Mouse (Mus musculus): ENCODE data around the gene Amhr2. TPM values are rescaled to one million over a fixed set of nuclear protein-coding genes. Genes with fewer than 3 reads are reported as not detected.
A peak's percentile ranks its signal among the peaks of the same experiment; 100 is the strongest.

Amhr2 gene
- polyA plus RNA-seq, 1 experiment from 2014 or later: 0.37 TPM

DNA sequence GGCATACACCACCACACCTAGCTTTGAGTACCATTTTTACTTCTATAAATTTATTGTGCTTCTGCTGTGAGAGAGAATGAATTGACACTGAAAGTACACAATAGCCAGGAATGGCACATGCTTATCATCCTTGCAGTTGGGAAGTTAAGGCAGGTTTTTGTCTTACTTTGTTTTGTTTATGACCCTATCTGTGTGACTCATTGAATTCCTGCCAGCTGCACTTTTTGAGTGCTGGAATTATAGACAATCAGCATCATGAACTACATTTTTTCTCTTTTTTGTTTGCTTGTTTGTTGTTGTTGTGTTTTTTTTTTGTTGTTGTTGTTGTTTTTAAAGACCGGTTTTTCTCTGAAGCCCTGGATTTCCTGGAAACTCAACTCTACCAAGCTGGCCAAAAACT lies 24.2 kb upstream of the Amhr2 start:
- Histone ChIP-seq H3K36me3 (ENCODE audit: control insufficient read depth, insufficient read depth, low read length) (peaks cover 3% of the 10 kb centered on the region; the same call in 1 of the 2 replicates), H3K27me3 (ENCODE audit: control insufficient read depth, insufficient read depth, low read length) (no peaks in the 10 kb centered on the region), H3K27ac (ENCODE audit: low read depth, low read length) (no peak overlapping the region), H3K4me2 (no peak overlapping the region), H3K9me3 (ENCODE audit: control insufficient read depth, low read length) (no peaks in the 10 kb centered on the region), H3K4me1 (ENCODE audit: control insufficient read depth, insufficient read depth, low read length) (no peaks in the 10 kb centered on the region), H3K4me3 (ENCODE audit: low read depth, low read length) (no peak overlapping the region), H3K9ac (ENCODE audit: low read length) (no peak overlapping the region)
- 70% methylated on average over 1 of the region's 1 CpGs for WGBS
- DNase-seq (ENCODE audit: low spot score, missing footprints) (no peak), ATAC-seq (ENCODE audit: low FRiP score) (no peak)

GRCm38 (mm10) chr15:102421437-102421836 lies 23.7 kb upstream of the Amhr2 start:
- H3K4me3 ChIP-seq (ENCODE audit: low read depth, low read length): no peak overlapping the region
- H3K4me2 ChIP-seq: no peak overlapping the region
- H3K9ac ChIP-seq (ENCODE audit: low read length): no peak overlapping the region
- peaks cover 3% of the 10 kb centered on the region; the same call in 1 of the 2 replicates for H3K36me3 ChIP-seq (ENCODE audit: control insufficient read depth, insufficient read depth, low read length)
- peak; percentile 90 for DNase-seq (ENCODE audit: low spot score, missing footprints)
- WGBS: 56% methylated on average over 3 of the region's 3 CpGs
- H3K9me3 ChIP-seq (ENCODE audit: control insufficient read depth, low read length): no peaks in the 10 kb centered on the region
- ATAC-seq (ENCODE audit: low FRiP score): no peak
- H3K4me1 ChIP-seq (ENCODE audit: control insufficient read depth, insufficient read depth, low read length): no peaks in the 10 kb centered on the region
- H3K27me3 ChIP-seq (ENCODE audit: control insufficient read depth, insufficient read depth, low read length): no peaks in the 10 kb centered on the region
- H3K27ac ChIP-seq (ENCODE audit: low read depth, low read length): no peak overlapping the region

DNA sequence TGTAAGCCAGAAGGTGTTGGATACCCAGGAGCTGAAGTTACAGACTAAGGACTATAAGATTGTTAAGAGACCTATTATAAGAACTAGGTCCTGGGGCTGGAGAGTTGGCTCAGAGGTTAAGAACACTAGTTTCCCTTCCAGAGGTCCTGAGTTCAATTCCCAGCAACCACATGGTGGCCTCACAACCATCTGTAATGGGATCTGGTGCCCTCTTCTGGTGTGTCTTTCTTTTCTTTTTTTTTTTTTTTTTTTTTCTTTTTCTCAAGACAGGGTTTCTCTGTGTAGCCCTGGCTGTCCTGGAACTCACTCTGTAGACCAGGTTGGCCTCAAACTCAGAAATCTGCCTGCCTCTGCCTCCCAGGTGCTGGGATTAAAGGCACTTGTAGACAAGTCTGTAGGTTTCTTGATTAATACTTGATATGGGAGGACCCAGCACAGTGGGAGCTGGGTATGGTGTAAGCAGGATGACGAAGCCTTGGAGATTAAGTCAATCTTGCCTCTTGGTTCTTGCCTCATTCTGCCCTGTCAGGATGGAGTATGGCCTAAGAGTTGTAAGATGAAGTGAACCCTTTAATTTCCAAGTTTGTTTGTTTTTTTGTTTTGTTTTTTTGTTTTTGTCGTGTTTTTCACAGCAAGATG lies 21.4 kb upstream of the Amhr2 start:
- Histone ChIP-seq H3K9me3 (ENCODE audit: control insufficient read depth, low read length) (no peaks in the 10 kb centered on the region), H3K27me3 (ENCODE audit: control insufficient read depth, insufficient read depth, low read length) (no peaks in the 10 kb centered on the region), H3K4me3 (ENCODE audit: low read depth, low read length) (no peak overlapping the region), H3K4me2 (no peak overlapping the region), H3K9ac (ENCODE audit: low read length) (no peak overlapping the region), H3K36me3 (ENCODE audit: control insufficient read depth, insufficient read depth, low read length) (peaks cover 12% of the 10 kb centered on the region), H3K27ac (ENCODE audit: low read depth, low read length) (no peak overlapping the region), H3K4me1 (ENCODE audit: control insufficient read depth, insufficient read depth, low read length) (no peaks in the 10 kb centered on the region)
- ATAC-seq (ENCODE audit: low FRiP score) (no peak), DNase-seq (ENCODE audit: low spot score, missing footprints) (no peak)
- 93% methylated on average over 2 of the region's 2 CpGs for WGBS

DNA sequence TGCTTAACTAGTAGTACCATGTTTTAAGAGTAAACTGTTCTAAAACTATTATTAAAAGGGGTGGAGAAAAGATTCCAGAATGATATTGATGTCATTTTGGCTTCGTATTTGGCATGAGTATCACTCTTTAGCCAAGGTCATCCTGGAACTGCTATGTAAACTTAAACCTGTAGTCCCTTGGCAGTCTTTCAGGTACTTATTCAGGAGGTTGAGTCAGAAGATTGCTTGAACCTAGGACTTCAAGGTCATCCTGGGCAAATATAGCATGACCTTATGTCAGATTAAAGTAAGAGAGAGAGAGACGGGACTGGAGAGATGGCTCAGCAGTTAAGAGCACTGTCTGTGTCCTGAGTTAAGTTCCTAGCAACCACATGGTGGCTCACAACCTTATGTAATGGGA lies 20.5 kb upstream of the Amhr2 start:
- no peak for DNase-seq (ENCODE audit: low spot score, missing footprints)
- Histone ChIP-seq H3K4me3 (ENCODE audit: low read depth, low read length) (no peak overlapping the region), H3K36me3 (ENCODE audit: control insufficient read depth, insufficient read depth, low read length) (peaks cover 16% of the 10 kb centered on the region), H3K4me1 (ENCODE audit: control insufficient read depth, insufficient read depth, low read length) (no peaks in the 10 kb centered on the region), H3K27ac (ENCODE audit: low read depth, low read length) (no peak overlapping the region), H3K27me3 (ENCODE audit: control insufficient read depth, insufficient read depth, low read length) (no peaks in the 10 kb centered on the region), H3K9ac (ENCODE audit: low read length) (no peak overlapping the region), H3K9me3 (ENCODE audit: control insufficient read depth, low read length) (no peaks in the 10 kb centered on the region), H3K4me2 (no peak overlapping the region)
- 90% methylated on average over 2 of the region's 2 CpGs for WGBS
- no peak for ATAC-seq (ENCODE audit: low FRiP score)

- H3K36me3 ChIP-seq (ENCODE audit: control insufficient read depth, insufficient read depth, low read length): peaks cover 27% of the 10 kb centered on the region
- no peaks in the 10 kb centered on the region for H3K27me3 ChIP-seq (ENCODE audit: control insufficient read depth, insufficient read depth, low read length)
- ATAC-seq (ENCODE audit: low FRiP score): no peak
- no peaks in the 10 kb centered on the region for H3K9me3 ChIP-seq (ENCODE audit: control insufficient read depth, low read length)
- WGBS: 97% methylated on average over 1 of the region's 1 CpGs
- no peak for DNase-seq (ENCODE audit: low spot score, missing footprints)
- H3K27ac ChIP-seq (ENCODE audit: low read depth, low read length): no peak overlapping the region
- H3K9ac ChIP-seq (ENCODE audit: low read length): no peak overlapping the region
- no peak overlapping the region for H3K4me2 ChIP-seq
- H3K4me1 ChIP-seq (ENCODE audit: control insufficient read depth, insufficient read depth, low read length): no peaks in the 10 kb centered on the region
- H3K4me3 ChIP-seq (ENCODE audit: low read depth, low read length): no peak overlapping the region
Observed at GRCm38 (mm10) chr15:102426963-102427362, 18.2 kb upstream of the Amhr2 start.

DNA sequence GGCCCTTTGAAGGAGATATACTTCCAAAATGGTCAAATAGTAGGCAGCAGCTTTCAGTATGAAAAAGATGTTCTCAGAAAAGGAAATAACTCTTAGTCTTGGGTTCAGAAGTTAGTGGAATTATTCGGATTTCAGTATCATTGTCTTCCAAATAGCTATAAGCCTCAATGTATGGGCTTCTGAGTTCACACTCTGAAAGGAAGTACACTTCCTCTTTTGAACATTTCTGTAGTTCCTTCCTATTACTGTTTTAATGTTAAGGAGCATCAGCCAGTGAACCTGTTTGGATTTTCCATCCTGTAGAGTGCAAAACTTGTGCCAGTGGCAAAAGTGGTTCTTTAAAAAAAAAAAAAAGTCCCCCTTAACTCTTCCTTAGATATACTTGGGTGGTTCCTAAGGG lies 13.1 kb upstream of the Amhr2 start:
- ATAC-seq (ENCODE audit: low FRiP score) (no peak), DNase-seq (ENCODE audit: low spot score, missing footprints) (no peak)
- Histone ChIP-seq H3K4me1 (ENCODE audit: control insufficient read depth, insufficient read depth, low read length) (no peaks in the 10 kb centered on the region), H3K27me3 (ENCODE audit: control insufficient read depth, insufficient read depth, low read length) (no peaks in the 10 kb centered on the region), H3K4me2 (no peak overlapping the region), H3K9me3 (ENCODE audit: control insufficient read depth, low read length) (no peaks in the 10 kb centered on the region), H3K4me3 (ENCODE audit: low read depth, low read length) (no peak overlapping the region), H3K9ac (ENCODE audit: low read length) (no peak overlapping the region), H3K27ac (ENCODE audit: low read depth, low read length) (no peak overlapping the region), H3K36me3 (ENCODE audit: control insufficient read depth, insufficient read depth, low read length) (peaks cover 19% of the 10 kb centered on the region)
- WGBS: 91% methylated on average over 1 of the region's 1 CpGs

DNA sequence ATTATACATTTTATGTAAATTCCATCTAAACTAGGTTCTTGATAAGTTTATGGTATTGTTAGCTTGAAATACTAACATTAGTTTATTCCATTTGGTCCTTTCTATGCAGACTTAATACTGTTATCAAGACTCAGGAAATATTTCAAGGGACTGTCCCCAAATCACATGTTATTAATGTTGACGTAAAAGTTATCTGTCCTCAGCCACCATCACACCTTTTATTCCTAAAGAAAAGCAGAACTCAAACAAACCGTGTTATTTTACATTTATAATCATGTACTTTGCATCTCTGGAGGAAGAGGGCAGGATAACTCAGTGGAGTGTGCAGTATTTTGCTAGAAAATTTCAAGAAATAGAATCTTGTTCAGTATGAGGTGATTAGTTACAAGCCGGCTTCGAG lies 12.0 kb upstream of the Amhr2 start:
- Histone ChIP-seq H3K4me2 (no peak overlapping the region), H3K9ac (ENCODE audit: low read length) (no peak overlapping the region), H3K4me3 (ENCODE audit: low read depth, low read length) (no peak overlapping the region), H3K9me3 (ENCODE audit: control insufficient read depth, low read length) (no peaks in the 10 kb centered on the region), H3K27ac (ENCODE audit: low read depth, low read length) (no peak overlapping the region), H3K27me3 (ENCODE audit: control insufficient read depth, insufficient read depth, low read length) (no peaks in the 10 kb centered on the region), H3K36me3 (ENCODE audit: control insufficient read depth, insufficient read depth, low read length) (peaks cover 15% of the 10 kb centered on the region), H3K4me1 (ENCODE audit: control insufficient read depth, insufficient read depth, low read length) (no peaks in the 10 kb centered on the region)
- DNase-seq (ENCODE audit: low spot score, missing footprints) (no peak), ATAC-seq (ENCODE audit: low FRiP score) (no peak)
- WGBS: 95% methylated on average over 4 of the region's 4 CpGs

- 47% methylated on average over 2 of the region's 2 CpGs for WGBS
- Histone ChIP-seq H3K27me3 (ENCODE audit: control insufficient read depth, insufficient read depth, low read length) (no peaks in the 10 kb centered on the region), H3K9me3 (ENCODE audit: control insufficient read depth, low read length) (no peaks in the 10 kb centered on the region), H3K4me1 (ENCODE audit: control insufficient read depth, insufficient read depth, low read length) (no peaks in the 10 kb centered on the region), H3K36me3 (ENCODE audit: control insufficient read depth, insufficient read depth, low read length) (no peaks in the 10 kb centered on the region), H3K9ac (ENCODE audit: low read length) (no peak overlapping the region), H3K4me2 (no peak overlapping the region), H3K4me3 (ENCODE audit: low read depth, low read length) (no peak overlapping the region), H3K27ac (ENCODE audit: low read depth, low read length) (no peak overlapping the region)
- DNase-seq (ENCODE audit: low spot score, missing footprints) (peak; percentile 100), ATAC-seq (ENCODE audit: low FRiP score) (0 out of 2 replicates have a peak, but pooled peaks have one; percentile 16)
Observed at GRCm38 (mm10) chr15:102442490-102442889, 2.7 kb upstream of the Amhr2 start.

- H3K9me3 ChIP-seq (ENCODE audit: control insufficient read depth, low read length): no peaks in the 10 kb centered on the region
- no peaks in the 10 kb centered on the region for H3K36me3 ChIP-seq (ENCODE audit: control insufficient read depth, insufficient read depth, low read length)
- no peak overlapping the region for H3K9ac ChIP-seq (ENCODE audit: low read length)
- DNase-seq (ENCODE audit: low spot score, missing footprints) (no peak), ATAC-seq (ENCODE audit: low FRiP score) (no peak)
- no peak overlapping the region for H3K4me2 ChIP-seq
- H3K4me3 ChIP-seq (ENCODE audit: low read depth, low read length): no peak overlapping the region
- H3K27me3 ChIP-seq (ENCODE audit: control insufficient read depth, insufficient read depth, low read length): no peaks in the 10 kb centered on the region
- no peak overlapping the region for H3K27ac ChIP-seq (ENCODE audit: low read depth, low read length)
- H3K4me1 ChIP-seq (ENCODE audit: control insufficient read depth, insufficient read depth, low read length): no peaks in the 10 kb centered on the region
- WGBS: 58% methylated on average over 6 of the region's 6 CpGs
Observed at GRCm38 (mm10) chr15:102446448-102446847, 1.3 kb downstream of the Amhr2 start.
